Mouse (Mus musculus): ENCODE results near the gene Lysmd1. TPM values are rescaled to one million over a fixed set of nuclear protein-coding genes. Genes with fewer than 3 reads are reported as not detected.
"Not testable (repeated sequence)": the region's sequence is repeated elsewhere in the genome, so short reads cannot be mapped to it uniquely, and the experiment has no call there.

Gene Lysmd1
- polyA plus RNA-seq, 1 experiment from 2014 or later, result 8.8 TPM

DNA sequence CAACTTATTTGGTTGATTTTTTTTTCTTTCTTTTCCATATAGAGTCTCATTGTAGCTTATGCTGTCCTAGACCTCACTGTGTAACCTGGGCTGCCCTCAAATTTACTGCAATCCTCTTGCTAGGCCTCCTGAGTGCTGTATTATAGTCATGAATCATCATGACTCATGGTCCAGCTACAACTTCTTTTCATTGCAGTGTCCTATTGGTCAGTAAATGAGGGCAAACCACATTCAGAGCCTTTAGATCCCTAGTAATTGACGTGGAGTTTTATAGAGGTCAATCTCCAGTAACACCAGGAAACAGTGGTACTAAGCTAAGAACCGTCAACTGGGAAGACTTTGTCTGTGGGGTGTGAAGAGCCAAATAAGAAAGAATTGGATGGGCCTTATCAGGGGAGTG, 16.1 kb upstream of the Lysmd1 start:
- Histone ChIP-seq H3K4me2 (no peak overlapping the region), H3K4me3 (no peak overlapping the region), H3K9me3 (no peaks in the 10 kb centered on the region), H3K36me3 (peaks cover 85% of the 10 kb centered on the region), H3K9ac (no peak overlapping the region), H3K27ac (replicated peaks) (no peak overlapping the region), H3K4me1 (peaks cover 2% of the 10 kb centered on the region; the same call in 1 of the 2 replicates), H3K27me3 (replicated peaks) (no peaks in the 10 kb centered on the region)
- WGBS, result 89% methylated on average over 2 of the region's 2 CpGs
- ATAC-seq (ENCODE audit: extremely low read depth, insufficient number of reproducible peaks, low FRiP score, low TSS enrichment), result no peak

DNA sequence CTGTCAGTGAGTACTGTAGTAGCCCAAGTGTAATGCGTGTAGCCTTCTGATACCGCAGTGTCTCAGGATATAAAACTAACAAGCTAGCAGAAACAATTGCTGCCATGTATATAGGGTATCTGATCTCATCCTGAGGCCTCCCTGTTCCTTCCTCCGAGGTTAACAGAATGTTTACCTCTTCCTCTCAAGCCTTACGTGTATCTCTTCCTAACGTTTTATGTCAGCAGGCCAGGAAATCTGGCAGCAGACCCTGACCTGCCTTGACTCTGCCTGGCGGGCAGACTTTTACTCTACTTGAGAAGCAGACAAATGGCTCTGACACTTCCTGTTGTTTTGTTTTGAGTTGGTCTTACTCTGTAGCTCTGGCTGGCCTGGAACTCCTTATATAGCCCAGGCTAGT, 12.3 kb upstream of the Lysmd1 start:
- ATAC-seq (ENCODE audit: extremely low read depth, insufficient number of reproducible peaks, low FRiP score, low TSS enrichment), result peak; percentile 52; the same call in 1 of the 2 replicates
- Histone ChIP-seq H3K27me3 (replicated peaks) (no peaks in the 10 kb centered on the region), H3K27ac (replicated peaks) (peak overlapping the region; percentile 80), H3K4me3 (no peak overlapping the region), H3K4me1 (peaks cover 19% of the 10 kb centered on the region), H3K9me3 (no peaks in the 10 kb centered on the region), H3K9ac (no peak overlapping the region), H3K36me3 (peaks cover 68% of the 10 kb centered on the region), H3K4me2 (no peak overlapping the region)
- WGBS, result 62% methylated on average over 6 of the region's 6 CpGs

DNA sequence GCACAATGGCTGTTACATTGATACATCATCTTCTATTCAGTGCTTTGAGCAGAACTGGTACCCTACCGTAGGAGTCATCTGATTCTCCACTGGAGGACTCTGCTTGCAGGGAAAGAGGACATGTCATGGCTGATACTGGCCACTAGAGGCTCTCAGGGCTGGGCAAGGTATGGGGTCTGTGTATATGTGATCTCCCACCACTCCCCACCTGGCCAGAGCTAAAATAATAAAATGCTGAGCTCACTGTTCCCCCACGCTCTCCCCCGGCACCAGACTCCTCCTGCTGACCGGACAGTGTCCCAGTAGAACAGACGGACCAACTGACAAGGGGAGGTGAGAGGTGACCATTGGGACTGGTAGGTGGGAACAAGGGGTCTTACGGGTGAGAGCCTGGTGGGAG, 9.6 kb upstream of the Lysmd1 start, which contains the start of gene Tmod4:
Gene Tmod4, plus strand, starts transcription at position 231 of the 400 bp plus-strand sequence.
- Histone ChIP-seq H3K36me3 (peaks cover 45% of the 10 kb centered on the region), H3K9ac (0 out of 2 replicates have a peak within 1 kb of the TSS, but pooled peaks have one; percentile 33), H3K4me3 (no peak within 1 kb of the TSS), H3K4me2 (peak within 1 kb of the TSS; percentile 34), H3K27ac (replicated peaks) (peak within 1 kb of the TSS; percentile 67), H3K27me3 (replicated peaks) (no peaks in the 10 kb centered on the region), H3K9me3 (no peaks in the 10 kb centered on the region), H3K4me1 (peaks cover 19% of the 10 kb centered on the region)
- ATAC-seq (ENCODE audit: extremely low read depth, insufficient number of reproducible peaks, low FRiP score, low TSS enrichment), result no peak
- 54% methylated on average over 6 of the region's 6 CpGs for WGBS

- peaks cover 19% of the 10 kb centered on the region for H3K4me1 ChIP-seq
- 11% methylated on average over 5 of the region's 5 CpGs for WGBS
- no peak for ATAC-seq (ENCODE audit: extremely low read depth, insufficient number of reproducible peaks, low FRiP score, low TSS enrichment)
- peaks cover 45% of the 10 kb centered on the region for H3K36me3 ChIP-seq
- H3K27me3 ChIP-seq (replicated peaks), result no peaks in the 10 kb centered on the region
- 0 out of 2 replicates have a peak overlapping the region, but pooled peaks have one; percentile 33 for H3K9ac ChIP-seq
- H3K4me2 ChIP-seq, result peak overlapping the region; percentile 34
- H3K4me3 ChIP-seq, result no peak overlapping the region
- peak overlapping the region; percentile 67 for H3K27ac ChIP-seq (replicated peaks)
- no peaks in the 10 kb centered on the region for H3K9me3 ChIP-seq
Observed at GRCm38 (mm10) chr3:95124972-95125371, 8.9 kb upstream of the Lysmd1 start.

- H3K4me1 ChIP-seq, result peaks cover 23% of the 10 kb centered on the region
- no peak overlapping the region for H3K4me2 ChIP-seq
- H3K4me3 ChIP-seq, result no peak overlapping the region
- no peak overlapping the region for H3K27ac ChIP-seq (replicated peaks)
- no peak for ATAC-seq (ENCODE audit: extremely low read depth, insufficient number of reproducible peaks, low FRiP score, low TSS enrichment)
- no peak overlapping the region for H3K9ac ChIP-seq
- peaks cover 36% of the 10 kb centered on the region for H3K36me3 ChIP-seq
- 47% methylated on average over 6 of the region's 6 CpGs for WGBS
- no peaks in the 10 kb centered on the region for H3K9me3 ChIP-seq
- no peaks in the 10 kb centered on the region for H3K27me3 ChIP-seq (replicated peaks)
Observed at GRCm38 (mm10) chr3:95129226-95129651, 4.6 kb upstream of the Lysmd1 start.

DNA sequence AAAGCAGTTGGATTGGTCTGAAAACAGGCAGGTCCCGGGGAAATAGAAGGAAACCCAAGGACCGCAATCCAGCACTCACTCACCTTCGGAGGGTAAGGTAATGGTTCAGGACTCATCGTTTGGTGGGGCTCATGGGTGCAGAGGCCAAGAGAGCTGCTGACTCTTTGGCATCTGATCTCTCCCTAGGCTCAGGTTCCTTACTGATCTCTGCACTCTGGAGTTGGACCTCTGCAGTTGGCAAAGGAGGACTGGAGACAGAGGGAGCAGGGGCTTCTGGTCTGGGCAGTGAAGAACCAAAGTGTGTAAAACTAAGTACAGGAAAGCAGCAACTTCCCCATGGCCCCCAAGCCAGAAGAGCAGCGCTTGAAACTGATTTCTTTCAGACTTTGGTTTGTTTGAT, 3.8 kb upstream of the Lysmd1 start:
- Histone ChIP-seq H3K4me1 (peaks cover 18% of the 10 kb centered on the region), H3K9me3 (no peaks in the 10 kb centered on the region), H3K4me2 (no peak overlapping the region), H3K36me3 (peaks cover 36% of the 10 kb centered on the region), H3K9ac (no peak overlapping the region), H3K4me3 (no peak overlapping the region), H3K27me3 (replicated peaks) (no peaks in the 10 kb centered on the region), H3K27ac (replicated peaks) (no peak overlapping the region)
- ATAC-seq (ENCODE audit: extremely low read depth, insufficient number of reproducible peaks, low FRiP score, low TSS enrichment), result no peak
- WGBS, result 78% methylated on average over 5 of the region's 5 CpGs

GRCm38 (mm10) chr3:95132389-95132788, 1.5 kb upstream of the Lysmd1 start:
- not testable (repeated sequence) for H3K27ac ChIP-seq (replicated peaks); H3K27me3 ChIP-seq (replicated peaks); ATAC-seq (ENCODE audit: extremely low read depth, insufficient number of reproducible peaks, low FRiP score, low TSS enrichment); H3K4me2 ChIP-seq; H3K9ac ChIP-seq; H3K9me3 ChIP-seq
- H3K4me3 ChIP-seq, result peak overlapping the region; percentile 73; the same call in 1 of the 2 replicates
- H3K4me1 ChIP-seq, result peaks cover 22% of the 10 kb centered on the region
- WGBS, result 77% methylated on average over 2 of the region's 2 CpGs
- H3K36me3 ChIP-seq, result peaks cover 36% of the 10 kb centered on the region

GRCm38 (mm10) chr3:95133176-95133575, 712 bp upstream of the Lysmd1 start:
- whole genome bisulfite sequencing, result 53% methylated on average over 11 of the region's 11 CpGs
- Histone ChIP-seq H3K9ac (peak overlapping the region; percentile 90), H3K27me3 (replicated peaks) (no peaks in the 10 kb centered on the region), H3K27ac (replicated peaks) (peak overlapping the region; percentile 79), H3K36me3 (peaks cover 40% of the 10 kb centered on the region), H3K4me3 (peak overlapping the region; percentile 73), H3K4me2 (peak overlapping the region; percentile 87), H3K4me1 (peaks cover 22% of the 10 kb centered on the region), H3K9me3 (no peaks in the 10 kb centered on the region)
- ATAC-seq (ENCODE audit: extremely low read depth, insufficient number of reproducible peaks, low FRiP score, low TSS enrichment), result no peak

- H3K9me3 ChIP-seq; H3K9ac ChIP-seq; H3K27ac ChIP-seq (replicated peaks); ATAC-seq (ENCODE audit: extremely low read depth, insufficient number of reproducible peaks, low FRiP score, low TSS enrichment); H3K27me3 ChIP-seq (replicated peaks); H3K4me2 ChIP-seq: not testable (repeated sequence)
- Histone ChIP-seq H3K4me1 (peaks cover 22% of the 10 kb centered on the region), H3K4me3 (peak overlapping the region; percentile 73), H3K36me3 (peaks cover 37% of the 10 kb centered on the region)
- no CpG with 5 or more reads among the region's 12 CpGs for WGBS
Observed at GRCm38 (mm10) chr3:95134133-95134532, 245 bp downstream of the Lysmd1 start.

DNA sequence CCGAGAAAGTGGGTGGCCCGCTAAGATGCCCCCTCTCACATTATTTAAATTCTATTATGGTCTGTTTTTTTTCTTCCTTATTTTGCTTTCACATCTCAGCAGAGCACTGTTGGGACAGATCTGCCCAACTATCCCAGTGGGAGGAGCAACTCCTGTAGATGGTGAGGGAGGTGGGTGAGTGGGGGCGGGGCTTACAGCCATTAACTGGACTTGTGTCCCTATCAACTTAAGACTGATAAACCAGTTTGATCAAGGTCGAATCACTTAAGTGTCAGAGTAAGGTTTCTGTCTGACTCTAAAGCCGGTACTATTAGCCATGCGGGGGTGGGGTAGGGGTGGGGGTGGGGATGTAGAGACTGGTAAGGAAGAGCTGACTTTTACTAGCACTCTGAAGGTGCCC, 1.1 kb downstream of the Lysmd1 start:
- Histone ChIP-seq H3K4me1 (peaks cover 22% of the 10 kb centered on the region), H3K27me3 (replicated peaks) (no peaks in the 10 kb centered on the region), H3K9ac (peak overlapping the region; percentile 68), H3K4me3 (peak overlapping the region; percentile 49), H3K27ac (replicated peaks) (no peak overlapping the region), H3K9me3 (no peaks in the 10 kb centered on the region), H3K36me3 (peaks cover 35% of the 10 kb centered on the region), H3K4me2 (peak overlapping the region; percentile 71)
- ATAC-seq (ENCODE audit: extremely low read depth, insufficient number of reproducible peaks, low FRiP score, low TSS enrichment), result no peak
- 12% methylated on average over 6 of the region's 6 CpGs for WGBS

- H3K9ac ChIP-seq, result peak overlapping the region; percentile 68; the same call in 1 of the 2 replicates
- no peaks in the 10 kb centered on the region for H3K27me3 ChIP-seq (replicated peaks)
- ATAC-seq (ENCODE audit: extremely low read depth, insufficient number of reproducible peaks, low FRiP score, low TSS enrichment), result no peak
- WGBS, result 72% methylated on average over 7 of the region's 7 CpGs
- H3K4me2 ChIP-seq, result peak overlapping the region; percentile 71
- peak overlapping the region; percentile 49 for H3K4me3 ChIP-seq
- peaks cover 36% of the 10 kb centered on the region for H3K36me3 ChIP-seq
- H3K9me3 ChIP-seq, result no peaks in the 10 kb centered on the region
- H3K27ac ChIP-seq (replicated peaks), result no peak overlapping the region
- peaks cover 22% of the 10 kb centered on the region for H3K4me1 ChIP-seq
Observed at GRCm38 (mm10) chr3:95135433-95136052, 1.7 kb downstream of the Lysmd1 start.

DNA sequence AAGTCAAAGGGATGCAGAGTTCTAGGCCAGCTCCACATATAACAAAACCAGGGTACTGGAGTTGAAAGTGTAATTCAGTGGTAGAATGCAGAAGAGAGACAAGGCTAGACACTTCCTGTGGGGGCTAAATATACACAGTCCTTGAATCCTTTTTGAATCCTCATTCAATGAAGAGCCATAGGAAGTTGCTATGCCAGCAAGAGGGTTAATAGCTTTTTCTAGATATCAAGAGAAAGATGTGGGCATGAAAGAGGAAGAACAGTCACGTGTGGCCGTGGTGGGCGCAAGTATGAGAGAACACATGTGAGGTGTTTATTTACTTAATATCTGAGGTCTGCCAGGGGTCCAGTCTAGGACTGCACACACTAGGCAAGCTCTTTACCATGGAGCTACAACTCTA, 2.4 kb downstream of the Lysmd1 start:
- 86% methylated on average over 3 of the region's 3 CpGs for WGBS
- Histone ChIP-seq H3K36me3 (peaks cover 32% of the 10 kb centered on the region), H3K27ac (replicated peaks) (no peak overlapping the region), H3K9me3 (no peaks in the 10 kb centered on the region), H3K4me1 (peaks cover 22% of the 10 kb centered on the region), H3K27me3 (replicated peaks) (no peaks in the 10 kb centered on the region), H3K4me2 (no peak overlapping the region), H3K4me3 (no peak overlapping the region), H3K9ac (no peak overlapping the region)
- ATAC-seq (ENCODE audit: extremely low read depth, insufficient number of reproducible peaks, low FRiP score, low TSS enrichment), result no peak
